Mouse (Mus musculus): ENCODE measurements around the gene Itga5.

Itga5 gene

DNA sequence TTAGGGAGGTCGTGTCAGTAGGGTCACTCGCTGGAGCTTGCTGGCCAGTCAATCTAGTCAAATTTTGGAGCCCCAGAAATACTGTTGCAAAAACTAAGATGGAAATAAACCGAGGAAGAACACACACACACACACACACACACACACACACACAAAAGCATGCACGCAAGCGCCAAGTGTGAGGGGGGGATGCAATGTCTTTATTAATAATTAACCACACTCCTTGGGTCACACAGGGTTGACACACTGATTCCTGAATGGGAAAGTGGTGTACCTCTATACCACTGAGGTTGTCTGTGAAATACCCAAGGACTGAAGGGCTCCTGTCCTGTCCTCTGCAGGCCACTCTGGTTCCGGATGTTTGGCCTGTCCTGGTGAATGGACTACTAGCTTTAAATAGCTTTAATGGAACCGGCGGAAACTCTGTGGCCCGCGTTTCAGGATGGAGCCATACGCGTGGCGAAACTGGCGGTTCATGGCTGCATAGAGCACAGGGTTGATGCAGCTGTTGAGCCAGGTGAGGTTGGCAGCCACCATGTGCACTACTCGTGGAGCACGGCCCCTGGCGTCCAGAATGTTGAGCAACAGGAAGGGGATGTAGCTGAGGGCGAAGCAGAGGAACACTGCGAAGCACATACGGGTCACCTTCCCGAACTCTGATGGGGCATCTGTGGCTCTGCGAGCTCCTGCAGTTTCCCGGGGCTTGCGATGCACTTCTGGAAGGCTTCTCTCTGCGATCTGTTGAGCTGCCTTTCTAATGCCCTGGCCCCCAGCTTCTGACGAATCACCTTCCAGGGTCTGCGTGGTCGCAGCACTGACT lies 58.3 kb downstream of the Itga5 start:
- DNase-seq: peak; percentile 25

DNA sequence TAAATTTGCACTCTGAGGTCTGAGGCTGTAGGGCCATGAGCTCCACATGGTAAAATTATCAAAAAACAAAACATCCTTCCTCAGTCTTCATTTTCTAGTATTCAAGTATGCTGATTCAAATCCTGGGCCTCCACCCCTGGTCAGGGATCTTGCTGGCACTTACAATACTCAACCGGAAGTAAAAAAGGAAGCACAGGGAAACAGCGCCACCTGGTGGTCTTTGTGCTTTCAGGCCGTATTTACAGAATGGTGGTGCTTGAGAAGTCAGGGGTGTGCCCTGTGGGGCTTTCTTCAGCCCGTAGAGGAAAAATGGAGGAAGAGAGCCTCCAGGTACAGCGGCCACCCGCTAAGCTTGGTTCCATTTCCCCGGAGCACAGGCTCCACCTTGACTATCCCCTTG lies 59.4 kb downstream of the Itga5 start:
- peak; percentile 94 for DNase-seq

DNA sequence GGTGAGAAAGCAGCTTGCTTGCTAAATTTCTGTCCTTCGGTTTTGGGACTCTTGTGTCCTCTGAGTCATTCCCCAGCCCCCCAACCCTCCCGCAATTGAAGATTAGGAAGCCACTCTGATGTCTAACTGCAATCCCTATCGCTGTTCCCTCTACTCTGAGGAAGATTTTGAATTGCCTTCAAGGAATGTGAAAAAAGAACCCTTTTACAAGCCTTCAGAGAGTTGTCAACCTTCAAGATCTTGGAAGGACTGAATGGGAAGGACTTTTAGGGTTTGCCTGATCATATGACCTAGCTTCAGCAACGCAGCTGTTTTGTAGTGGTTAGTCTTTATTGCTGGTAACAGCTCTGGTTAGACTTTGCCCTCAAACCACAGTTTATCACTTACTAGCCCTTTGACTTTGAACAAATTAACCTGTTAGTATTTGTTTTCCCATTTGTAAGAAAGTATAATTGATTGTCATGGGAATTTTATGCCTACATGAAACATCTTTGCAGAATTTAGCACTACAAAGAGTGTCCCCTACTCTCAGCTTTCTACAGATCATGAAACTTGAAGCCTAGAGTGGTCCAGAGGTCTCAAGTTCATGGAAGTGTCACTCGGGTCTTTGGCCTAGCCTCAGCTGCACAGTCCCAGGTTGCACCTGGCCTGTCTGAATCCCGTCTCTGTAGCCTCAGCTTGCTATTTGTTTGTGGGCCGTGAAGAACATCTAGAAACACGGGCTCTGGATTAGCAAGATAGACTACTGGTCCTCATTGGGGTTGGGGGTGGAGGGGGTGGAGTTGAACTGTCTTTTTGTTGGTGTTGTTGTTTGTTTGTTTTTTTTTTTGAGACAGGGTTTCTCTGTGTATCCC lies 60.5 kb downstream of the Itga5 start:
- no peak for DNase-seq

DNA sequence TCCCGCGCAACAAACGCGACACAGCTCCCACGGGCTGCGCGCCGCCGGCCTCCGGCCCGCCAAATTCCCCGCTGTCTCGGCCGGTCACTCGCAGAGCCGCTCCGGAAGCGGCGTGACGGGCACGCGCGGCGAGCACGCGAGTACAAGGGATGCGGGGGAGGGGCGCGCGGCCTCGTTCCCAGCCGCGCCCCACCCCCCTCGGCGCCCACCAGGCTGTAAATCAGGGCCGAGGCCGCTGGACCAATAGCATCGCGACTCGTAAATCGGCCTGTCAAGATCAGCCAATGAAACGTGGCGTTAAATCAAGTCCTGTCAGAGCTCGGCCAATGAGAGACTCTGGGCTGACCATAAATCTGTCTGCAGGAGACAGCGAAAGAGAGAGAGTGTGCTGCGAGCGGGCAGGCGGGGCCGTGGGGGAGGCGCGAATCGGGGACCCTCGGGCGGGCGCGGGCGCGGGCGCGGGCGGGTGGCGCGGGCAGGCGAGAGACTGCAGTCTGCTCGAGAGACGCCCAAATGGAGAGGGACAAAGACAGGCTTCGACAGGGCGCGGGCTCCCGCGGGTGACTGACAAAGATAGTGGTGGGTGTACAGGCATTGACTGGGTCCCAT lies 61.4 kb downstream of the Itga5 start:
- peak; percentile 97 for DNase-seq

DNA sequence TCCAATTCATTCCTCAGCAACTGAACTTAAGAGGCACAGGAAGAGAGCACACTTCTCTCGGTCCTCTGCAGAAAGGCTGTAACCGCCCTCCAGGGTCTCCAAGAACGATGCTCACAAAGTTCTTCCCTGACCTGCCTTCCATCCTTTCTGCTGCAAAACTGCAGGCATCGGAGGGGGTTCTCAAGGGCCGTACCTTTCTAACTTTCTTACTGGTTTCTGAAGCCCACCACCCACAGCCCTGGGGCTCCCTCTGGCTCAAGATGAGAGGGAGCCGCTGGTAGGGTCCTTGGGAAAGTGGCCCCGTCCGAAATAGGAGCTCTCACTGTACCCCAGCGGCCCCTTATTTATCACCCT lies 62.0 kb downstream of the Itga5 start:
- no peak for DNase-seq

DNA sequence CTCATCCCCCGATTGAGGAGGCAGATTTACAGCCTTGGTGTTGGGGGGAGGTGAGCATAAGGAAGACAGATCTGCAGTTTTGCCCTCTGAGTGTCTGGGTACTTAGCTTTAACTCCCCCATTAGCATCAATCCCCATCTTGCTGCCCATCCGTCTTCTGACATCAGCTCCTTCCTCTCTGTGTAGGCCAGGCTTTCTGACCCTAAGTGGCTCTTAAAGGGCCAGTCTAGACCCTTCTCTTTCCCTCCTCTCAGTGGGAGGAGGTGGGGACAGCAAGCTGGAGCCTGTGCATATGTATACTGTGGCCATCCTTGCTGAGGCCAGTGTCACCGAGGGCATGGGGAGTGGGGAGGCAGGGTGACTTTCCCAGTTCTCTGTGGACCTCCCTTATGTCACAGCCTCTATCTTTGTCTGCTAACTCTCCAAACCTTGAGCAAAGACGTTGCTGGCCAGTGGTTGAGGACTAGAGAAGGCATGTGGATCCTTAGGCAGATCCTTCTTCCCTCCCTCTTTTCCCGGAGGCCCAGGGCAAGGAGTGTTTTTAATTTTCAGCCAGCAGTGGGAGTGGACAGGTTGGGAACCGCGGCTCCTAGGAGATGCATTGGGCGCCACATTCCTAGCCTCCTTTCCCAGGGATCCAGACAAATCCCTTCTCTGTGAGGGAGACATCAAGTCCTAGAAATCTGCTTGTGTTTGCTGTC lies 62.5 kb downstream of the Itga5 start:
- no peak for DNase-seq

DNA sequence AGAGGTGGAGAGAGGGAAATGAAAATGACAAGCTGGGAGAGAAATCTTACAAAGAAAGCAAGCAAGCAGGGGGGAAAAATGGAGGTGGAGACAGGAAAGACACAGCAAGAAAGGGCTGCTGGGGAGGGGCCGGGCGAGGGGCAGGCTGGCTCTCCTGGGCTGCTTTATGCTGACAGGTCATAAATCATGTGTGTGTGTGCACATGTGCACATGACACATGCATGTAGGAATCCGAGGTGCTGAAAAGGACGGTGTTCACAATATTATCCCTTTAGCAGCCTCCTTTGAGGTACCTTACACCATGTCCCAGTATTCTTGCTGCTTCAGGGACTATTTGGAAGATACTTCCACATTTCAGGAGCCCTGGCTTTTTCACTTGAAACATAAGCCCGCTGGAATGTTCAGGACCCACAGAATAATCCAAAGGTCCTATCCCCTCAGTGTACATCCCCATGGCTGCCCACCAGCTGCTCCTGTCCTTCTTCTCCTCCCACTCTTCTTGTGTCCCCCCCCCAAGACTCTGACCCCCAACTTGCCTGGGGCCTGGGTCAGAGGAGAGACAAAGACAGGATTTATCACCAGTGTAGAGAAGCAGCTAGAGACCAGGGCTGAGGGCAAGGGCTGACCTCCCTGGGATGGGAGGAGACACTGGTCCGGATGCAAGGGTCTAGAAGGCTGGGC lies 64.1 kb downstream of the Itga5 start:
- DNase-seq: no peak

DNA sequence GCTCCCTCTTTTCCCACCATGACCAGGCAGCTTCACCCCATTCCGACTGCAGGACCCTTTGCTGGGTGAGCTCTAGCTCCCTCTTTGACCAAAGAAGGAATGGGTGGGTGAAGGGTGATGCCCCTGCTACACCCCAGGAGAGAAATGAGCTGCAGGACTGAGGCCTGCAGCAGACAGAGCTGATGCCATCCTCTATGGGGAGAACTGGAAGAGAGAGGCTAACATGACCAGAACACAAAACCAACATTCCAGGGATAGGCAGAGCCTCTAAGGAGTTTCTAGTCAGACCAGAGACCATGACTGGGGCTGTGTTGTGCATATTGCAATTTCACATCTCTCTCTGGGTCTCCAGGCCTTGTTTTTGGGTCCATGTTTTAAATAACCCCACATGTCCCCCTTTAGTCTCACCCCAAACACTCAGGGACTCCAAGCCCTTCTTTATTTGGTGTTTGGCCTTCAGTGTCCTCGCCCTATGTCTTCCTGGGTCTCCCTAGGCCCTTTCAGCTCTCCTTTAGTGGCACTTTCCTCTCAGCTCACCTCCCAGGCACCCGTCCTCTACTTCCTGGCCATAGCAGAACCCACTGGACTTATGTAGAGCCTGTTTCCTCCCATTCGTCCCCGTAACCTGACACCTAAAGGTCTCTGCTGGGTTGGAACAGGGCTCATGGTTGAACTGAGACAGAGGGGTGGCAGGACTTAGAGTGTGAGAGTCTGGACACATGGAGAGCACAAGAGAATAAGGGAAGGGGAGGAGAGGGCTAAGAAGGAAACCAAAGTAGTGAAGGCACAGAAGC lies 64.8 kb downstream of the Itga5 start:
- no peak for DNase-seq

DNA sequence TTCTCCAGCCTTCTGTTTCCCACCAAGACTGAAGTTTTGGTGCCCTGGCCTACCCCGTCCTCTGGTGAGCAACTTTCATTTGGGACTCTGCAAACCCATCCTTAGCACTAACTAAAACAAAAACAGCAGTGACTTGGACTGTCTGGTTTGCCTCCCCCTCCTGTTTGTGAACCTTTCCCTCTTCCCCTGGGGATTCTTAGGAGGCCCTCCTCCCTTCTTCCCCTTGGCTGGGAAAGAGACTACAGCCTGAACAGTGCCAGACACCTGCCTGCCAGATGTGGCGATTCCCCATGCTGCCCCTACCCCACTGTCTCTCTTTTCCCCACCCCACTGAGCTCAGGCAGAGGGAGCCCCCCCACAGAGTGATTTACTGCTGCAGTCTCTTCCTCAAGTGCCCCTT lies 65.5 kb downstream of the Itga5 start:
- no peak for DNase-seq

DNA sequence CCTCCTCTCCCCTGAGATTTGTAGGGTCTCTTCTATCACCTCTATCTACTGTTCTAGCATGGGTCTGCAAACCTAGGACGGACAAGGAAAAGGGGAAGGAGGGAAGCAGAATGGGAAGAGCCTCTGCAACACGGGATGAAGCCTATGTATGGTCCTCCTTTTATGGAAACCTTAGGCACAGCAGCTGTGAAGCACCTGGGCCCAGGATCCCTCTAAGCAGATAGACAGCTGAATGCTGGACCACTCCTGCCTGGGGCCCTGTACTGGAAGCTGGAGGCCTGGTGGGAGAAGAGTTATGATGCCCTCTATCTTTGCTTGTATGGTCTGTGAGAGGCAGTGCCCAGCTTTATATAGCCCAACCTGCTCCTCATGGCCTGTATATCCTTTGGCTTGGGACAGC lies 66.0 kb downstream of the Itga5 start:
- DNase-seq: no peak

DNA sequence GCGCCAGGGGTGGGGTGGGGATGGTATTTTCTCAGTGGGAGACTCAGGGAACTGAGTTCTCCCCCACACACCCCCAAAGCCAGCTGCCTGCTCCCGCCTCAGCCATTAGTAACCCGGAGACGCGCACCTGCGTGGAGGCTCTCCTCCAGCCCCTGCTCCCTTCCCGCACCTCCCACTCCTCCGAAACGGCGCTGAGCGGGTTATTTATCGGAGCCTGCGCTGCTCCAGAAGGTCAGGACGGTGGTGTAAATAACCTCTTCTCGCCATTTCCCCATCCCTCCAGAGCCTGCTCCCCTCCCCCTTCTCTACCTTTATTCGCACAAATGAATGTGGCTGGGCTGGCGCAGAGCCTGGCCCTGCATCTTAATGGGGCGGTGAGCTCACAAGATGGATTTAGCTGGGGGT lies 66.5 kb downstream of the Itga5 start:
- DNase-seq: peak; percentile 58

DNA sequence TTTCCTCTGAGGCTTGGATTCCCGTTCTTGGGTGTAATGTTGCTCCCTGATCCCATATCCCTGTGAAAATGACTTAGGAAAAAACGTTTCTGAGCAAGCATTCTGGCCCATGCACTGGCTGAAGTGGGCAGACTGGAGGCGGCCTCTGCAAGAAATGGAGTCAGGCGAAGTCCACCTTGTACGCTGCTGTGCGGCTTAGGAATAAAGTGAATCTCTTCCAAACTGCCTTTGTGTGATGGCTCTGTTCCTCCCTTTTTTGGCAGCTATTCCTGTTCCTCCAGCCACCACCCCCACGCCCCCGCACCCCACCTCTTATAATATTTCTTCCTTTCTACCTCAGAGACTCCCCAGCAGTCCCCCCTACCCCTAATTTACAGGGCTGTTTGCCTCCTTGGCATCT lies 66.9 kb downstream of the Itga5 start:
- peak; percentile 12 for DNase-seq

DNA sequence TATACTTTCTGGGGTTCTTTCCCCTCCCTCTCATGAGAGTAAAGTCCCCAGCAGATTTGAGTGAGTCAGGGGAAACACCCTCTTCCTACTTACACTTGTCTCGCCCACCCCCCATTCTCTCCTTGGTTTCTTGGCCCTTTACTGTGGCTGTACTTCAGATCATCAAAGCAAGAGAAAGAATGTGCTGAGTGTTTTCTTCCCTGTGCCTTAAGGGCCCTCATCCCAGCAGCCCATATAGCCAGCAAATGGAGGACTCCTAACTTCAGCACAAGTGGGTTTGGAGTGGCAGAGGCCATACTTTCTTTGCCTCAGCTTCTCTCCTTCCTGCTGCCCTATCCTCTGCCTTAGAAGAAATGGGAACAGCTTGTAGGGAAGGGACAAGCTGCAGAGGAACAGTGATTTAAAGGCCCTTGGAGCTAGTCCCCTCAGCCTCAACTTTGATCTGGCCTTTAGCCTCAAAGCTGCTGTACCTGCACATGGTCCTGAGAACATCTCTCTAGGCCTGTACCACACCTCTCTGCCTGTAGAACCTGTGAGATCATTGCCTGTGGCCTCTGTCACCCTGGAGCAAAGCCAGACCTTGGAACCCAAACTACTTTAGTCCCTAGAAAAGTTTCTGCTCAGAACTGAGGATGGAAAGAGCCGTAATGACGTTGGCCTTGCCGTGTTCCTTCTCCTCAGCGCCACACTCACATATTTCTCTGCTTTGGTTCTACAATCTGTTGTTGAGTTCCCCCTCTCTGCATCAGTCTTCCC lies 67.5 kb downstream of the Itga5 start:
- no peak for DNase-seq

DNA sequence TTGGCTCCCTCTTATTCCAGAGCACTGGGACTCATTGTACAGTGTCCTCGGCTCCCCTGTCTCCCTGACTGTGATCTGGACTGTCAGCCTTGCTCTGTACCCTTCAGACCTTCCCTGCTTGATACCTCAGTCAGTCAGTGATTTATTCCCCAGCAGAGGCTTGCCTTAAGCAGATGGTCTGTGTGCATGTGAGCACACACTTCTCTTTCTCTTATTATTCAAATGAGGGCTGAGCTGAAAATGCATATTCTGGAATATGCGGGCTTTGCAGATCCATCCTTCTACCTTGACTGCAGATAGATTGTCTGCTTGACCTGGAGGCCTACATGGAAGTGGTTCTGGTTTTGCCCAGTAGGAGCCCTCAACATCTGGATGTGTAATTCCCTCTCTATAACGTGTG lies 68.5 kb downstream of the Itga5 start:
- no peak for DNase-seq

DNA sequence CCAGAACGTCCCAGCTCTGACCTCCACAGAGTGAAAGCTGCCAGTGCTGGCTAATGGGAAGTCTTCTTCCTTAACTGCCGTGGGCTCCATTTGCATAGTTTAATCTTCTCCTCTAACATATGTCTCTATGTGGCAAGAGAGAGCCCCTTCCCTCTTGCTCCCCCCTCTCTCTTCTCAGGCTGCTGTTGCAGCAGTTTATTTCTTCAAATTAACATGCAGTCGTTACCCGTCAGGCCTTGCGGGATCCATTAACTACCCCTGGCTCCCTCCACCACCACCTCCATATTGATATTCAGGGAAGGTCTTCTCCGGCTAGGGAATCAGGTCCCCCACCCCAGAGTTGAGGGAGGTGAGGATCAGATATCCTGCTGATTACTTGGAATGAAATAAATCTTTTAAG lies 69.2 kb downstream of the Itga5 start:
- DNase-seq: no peak

DNA sequence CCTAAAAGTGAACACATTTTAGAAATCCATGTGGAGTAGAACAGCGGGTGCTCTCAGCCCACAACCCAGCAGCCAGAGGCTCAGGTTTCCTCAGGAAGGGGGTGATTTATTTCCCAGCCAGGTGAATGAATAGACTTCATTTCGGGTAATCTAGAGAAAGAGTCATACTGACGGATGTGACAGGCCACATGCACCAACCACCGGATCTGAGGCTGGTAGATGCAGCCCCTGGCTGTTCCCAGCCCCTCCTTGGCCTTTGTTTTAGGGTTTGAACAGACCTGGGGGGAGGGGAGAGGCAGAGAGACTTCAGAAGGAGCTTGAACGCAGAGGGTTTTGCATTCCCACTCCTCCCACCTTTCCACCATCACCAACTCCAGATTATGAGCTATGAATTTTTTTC lies 70.7 kb downstream of the Itga5 start:
- no peak for DNase-seq

DNA sequence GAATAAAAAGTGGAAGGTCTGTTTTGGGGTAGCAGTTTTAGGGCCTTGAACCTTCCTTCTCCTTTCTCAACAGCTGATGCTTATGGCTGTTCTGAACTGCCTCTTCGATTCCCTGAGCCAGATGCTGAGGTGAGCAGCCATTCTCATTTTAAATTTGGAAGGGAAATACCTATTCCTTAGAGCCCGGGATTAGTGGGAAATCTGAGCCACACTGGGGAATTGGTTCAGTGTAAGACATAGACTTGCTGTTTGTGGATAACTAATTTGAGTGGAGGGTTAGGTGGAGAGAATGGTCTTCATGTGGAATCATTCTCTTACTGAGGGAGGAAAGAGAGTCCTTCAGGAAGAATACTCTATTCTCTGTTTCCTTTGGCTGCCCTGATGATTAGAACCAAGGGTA lies 71.9 kb downstream of the Itga5 start:
- no peak for DNase-seq
